Mouse (Mus musculus) spleen, adult 18-20 months (tissue): ENCODE data around the gene Padi6.

Experiments
- DNase-seq, 2 experiments: peaks; one replicate each; pipeline ENCODE4 v3.0.0; 2022; ENCODE audit warnings: mixed read lengths in 2 of 2

Padi6 gene

GRCm38 (mm10) chr4:140742543-140742942, at the start of gene Padi6:
Padi6 (minus strand) TSS chr4:140742643.
- DNase-seq: no peak

DNA sequence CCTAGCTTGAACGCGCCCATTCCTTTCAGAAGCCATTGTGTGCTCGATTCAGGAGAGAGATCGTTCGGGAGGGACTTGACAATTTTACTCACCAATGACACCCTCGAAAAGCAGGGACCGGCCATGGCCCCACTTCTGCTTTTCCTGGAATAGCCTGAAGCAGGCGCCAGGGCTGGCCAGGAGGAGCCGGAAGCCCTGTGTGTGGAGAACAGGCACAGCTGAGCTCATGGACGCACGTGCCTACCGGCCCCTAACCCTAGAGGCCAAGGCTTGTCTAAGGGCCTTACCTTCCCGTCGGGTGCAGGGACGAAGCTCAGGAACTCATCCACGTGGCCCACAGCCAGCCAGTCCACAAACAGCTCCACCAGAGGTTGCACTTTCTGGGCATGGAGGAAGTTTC, 48.6 kb upstream of the Padi6 start:
- no peak for DNase-seq

- DNase-seq: no peak
Measured at GRCm38 (mm10) chr4:140789983-140790382, 47.5 kb upstream of the Padi6 start.

DNA sequence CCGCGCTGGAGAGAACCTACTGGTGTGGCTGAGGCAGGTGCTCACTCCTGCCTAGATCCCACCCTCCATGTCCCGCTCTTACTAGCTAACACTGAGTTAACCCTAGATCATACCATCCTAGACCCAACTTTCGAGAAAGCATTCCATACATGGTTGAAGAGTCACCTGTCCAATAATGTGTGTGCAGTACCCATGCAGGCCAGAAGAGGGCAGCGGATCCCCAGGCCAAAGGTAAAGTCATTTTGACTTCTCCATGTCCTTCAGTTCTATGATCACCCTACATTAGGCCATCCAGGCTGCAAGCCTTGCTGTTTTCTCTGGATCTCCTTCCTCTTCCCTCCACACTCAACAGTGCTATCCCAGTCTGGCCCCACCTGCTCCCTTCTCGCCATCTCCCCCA, 46.5 kb upstream of the Padi6 start:
- DNase-seq: peak; percentile 51 to 76

GRCm38 (mm10) chr4:140788264-140788663, 45.8 kb upstream of the Padi6 start:
- DNase-seq: no peak

DNA sequence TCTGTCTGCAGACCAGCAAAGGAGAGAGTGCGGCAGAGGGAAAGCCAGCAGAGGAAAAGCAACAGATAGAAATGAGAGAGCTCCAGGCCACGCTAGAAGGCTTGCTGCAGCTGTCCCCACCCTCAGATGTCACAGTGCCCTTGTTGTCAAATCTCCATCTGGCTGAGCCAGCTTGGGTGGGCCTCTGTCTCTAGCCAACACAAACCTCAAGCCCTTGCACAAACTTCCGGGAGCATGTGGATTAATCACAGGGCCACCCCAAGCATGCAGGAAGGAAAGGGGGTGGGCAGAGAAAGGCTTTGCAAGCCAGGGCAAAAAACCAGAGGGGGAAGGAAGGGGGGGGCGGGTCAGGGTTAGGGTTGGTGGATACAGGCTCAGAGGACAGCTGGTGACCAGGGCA, 45.0 kb upstream of the Padi6 start:
- DNase-seq: no peak

- no peak for DNase-seq
Measured at GRCm38 (mm10) chr4:140785217-140785616, 42.8 kb upstream of the Padi6 start.

- DNase-seq: no peak
Measured at GRCm38 (mm10) chr4:140784292-140784945, 42.0 kb upstream of the Padi6 start.

DNA sequence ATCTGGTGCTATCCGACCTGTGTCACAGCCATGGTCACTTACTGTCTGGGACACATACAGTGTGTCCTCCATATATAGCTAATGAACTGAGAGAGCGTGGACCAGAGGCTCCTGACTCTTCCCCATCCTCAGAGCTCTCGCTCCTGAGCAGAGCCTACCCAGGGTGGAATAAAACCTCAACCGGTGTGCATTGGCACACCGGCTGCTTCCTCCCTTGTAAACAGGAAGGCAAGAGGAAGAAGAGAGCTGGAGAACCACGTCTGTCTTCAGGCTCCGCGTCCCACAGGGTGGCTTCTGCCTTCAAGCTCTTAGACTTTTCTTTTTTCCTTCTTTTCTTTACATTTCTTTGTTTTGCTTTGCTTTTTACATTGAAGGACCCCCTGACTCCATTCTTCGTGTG, 40.4 kb upstream of the Padi6 start:
- no peak for DNase-seq

- no peak for DNase-seq
Measured at GRCm38 (mm10) chr4:140780507-140780906, 38.1 kb upstream of the Padi6 start.

- no peak for DNase-seq
Measured at GRCm38 (mm10) chr4:140779803-140780397, 37.5 kb upstream of the Padi6 start.

- no peak for DNase-seq
Measured at GRCm38 (mm10) chr4:140776623-140777022, 34.2 kb upstream of the Padi6 start.

- no peak for DNase-seq
Measured at GRCm38 (mm10) chr4:140775876-140776275, 33.4 kb upstream of the Padi6 start.

DNA sequence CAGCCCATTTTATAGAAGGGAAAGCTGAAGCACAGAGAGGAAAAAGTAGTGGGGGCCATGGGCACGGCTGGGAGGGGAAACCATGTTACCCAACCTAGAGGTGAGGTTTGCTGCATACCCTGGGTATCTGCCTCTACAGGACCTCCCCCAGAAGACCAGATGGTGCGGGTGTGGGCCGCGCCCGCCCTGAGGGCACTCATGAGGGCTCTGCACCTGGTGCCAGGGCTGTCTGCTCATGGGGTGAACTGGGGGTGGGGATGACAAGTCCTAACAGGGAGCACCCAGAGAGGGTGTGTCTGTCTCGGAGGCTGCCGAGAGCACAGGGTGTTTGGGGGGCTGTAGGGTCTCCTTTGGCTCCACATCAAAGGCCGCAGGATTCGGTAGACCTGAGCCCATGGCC, 32.5 kb upstream of the Padi6 start:
- no peak for DNase-seq

DNA sequence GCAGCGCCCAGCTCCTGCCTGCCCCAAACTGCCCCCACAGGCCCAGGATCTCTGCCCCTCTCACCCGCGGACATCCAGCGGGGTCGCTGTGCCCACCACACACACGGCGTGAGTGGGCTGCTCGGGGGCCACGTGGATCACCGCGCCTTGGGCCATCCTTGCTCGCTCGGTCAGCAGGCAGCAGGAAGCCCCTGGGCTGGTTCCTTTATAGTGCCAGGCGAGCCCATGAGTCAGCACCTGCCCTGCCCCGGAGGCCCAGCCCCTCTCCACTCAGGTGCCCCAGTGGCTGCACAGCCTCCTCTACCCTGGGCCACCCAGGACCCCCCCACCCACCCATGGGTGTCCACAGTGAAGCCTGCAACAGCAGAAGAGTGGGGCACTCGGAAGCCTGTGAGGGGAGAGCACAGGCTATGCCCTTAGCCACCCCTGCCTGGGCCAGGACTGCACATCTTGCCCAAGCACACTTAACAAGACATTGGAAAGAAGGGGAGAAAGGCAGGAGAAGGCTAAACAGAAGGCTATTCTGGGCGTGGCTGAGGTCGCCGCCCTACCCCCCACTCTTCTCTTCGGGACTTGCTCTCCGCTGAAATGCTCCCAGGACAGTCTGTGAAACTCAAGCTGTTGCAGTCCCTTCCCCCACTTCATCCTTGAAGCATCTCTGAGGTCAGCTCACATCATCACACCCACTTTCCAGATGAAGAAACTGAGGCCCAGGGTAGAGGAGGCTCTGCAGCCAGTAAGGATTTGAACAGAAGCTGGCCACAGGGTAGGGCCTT, 31.8 kb upstream of the Padi6 start, which contains the start of gene Padi4:
Padi4 (minus strand) TSS at position 212 of the 776 bp plus-strand sequence.
- no peak for DNase-seq

DNA sequence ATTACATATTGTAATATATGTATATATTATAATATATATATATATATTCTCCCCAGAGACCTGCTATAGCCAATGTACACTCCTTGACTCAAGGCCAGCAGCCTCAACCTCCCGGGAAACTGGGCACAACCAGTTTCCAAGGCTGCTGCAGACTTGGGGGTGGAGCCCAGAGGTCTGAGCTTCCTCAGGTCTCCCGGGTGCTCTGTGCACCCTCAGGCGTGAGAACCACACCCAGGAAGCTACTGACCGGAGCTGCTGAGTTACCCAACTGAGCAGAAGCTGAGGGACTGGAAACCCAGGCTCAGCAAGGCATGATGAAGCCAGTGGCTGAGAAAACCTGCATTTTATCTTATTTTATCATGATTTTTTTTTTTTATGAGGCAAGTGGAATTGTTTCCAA, 28.6 kb upstream of the Padi6 start:
- no peak for DNase-seq

- DNase-seq: peak in 1 of 2 experiments; percentile 33
Measured at GRCm38 (mm10) chr4:140770433-140770832, 28.0 kb upstream of the Padi6 start.

DNA sequence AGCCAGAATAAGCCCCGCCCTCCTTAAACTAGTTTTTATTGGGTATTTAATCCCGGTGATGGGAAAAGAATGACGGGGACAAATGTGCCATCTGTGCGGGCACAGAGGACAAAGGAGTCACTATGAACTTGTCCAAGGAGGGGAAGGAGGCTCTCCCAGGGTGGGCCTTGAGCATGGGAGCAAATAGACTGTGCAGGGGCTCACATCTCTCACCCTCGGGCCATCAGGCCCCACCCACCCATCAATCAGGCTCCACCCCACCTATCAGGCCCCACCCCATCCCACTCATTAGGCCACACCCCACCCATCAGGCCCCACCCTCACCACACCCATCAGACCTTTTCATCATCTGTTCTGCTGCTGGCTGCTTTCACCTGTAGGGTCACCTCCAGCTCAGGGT, 26.5 kb upstream of the Padi6 start:
- no peak for DNase-seq

- no peak for DNase-seq
Measured at GRCm38 (mm10) chr4:140765936-140766335, 23.5 kb upstream of the Padi6 start.

- DNase-seq: peak; percentile 40 to 71
Measured at GRCm38 (mm10) chr4:140763158-140763557, 20.7 kb upstream of the Padi6 start.

- no peak for DNase-seq
Measured at GRCm38 (mm10) chr4:140761601-140762000, 19.2 kb upstream of the Padi6 start.

DNA sequence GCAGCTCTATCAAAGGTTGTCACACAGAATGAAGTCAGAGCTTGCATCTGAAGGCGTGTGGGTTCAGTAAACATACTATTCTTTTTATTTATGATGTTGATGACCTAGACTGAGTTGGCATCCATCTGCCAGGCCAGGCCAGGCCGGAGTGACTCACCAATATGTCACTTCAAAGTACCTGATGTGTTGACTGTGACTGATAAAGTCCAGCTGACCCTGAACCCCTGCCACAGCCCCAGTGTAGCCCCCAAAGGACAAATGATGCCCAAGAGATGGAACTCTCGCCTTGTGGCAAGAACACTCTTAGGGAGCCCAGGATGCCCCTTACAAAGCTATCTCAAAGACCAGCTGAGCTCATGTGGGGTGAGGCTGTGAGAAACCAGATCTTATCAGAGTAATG, 13.4 kb upstream of the Padi6 start:
- no peak for DNase-seq

DNA sequence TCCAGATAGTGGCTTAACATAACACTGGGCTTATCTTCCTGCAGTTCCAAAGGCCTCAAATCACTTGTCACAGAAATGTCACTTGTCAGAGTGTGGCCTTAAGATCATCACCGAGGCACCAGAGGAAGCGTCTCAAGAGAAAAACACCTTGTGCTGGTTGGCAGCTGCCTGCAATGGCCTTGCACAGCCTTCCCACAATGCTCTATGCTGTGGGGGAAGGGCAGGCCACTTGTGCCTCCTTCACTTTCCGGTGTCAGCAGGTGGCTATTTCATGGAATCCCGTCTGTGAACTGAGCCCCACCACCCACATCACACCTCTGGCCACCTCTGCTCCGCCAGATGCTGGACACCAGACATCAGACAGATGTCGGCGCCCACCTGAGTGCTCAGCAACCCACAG, 10.9 kb upstream of the Padi6 start:
- DNase-seq: no peak

GRCm38 (mm10) chr4:140750328-140750727, 7.9 kb upstream of the Padi6 start:
- peak; percentile 46 to 57 for DNase-seq
